Mouse (Mus musculus) midbrain, embryonic 16.5 days (tissue): ENCODE measurements around the gene Sel1l. TPM values are rescaled to one million over a fixed set of nuclear protein-coding genes. Genes with fewer than 3 reads are reported as not detected.

Experiments used
- ATAC-seq: fragments of 200-750 bp; cut with Nextera tagmentation; 2 replicates; pipeline ENCODE4 v1.8.0; 2017; ENCODE audit warnings: moderate TSS enrichment
- H3K27ac ChIP-seq: fragments of 300-500 bp; sonication (generic); 2 replicates; pipeline ENCODE4 v1.5.1; 2014; ENCODE audit warnings: mild to moderate bottlenecking, low read length, mixed read lengths
- H3K27me3 ChIP-seq: fragments of 300-500 bp; sonication (generic); 2 replicates; pipeline ENCODE4 v1.6.1; 2014; ENCODE audit warnings: low read depth, low read length, mixed read lengths; ENCODE audit not compliant: control insufficient read depth, insufficient read depth
- H3K36me3 ChIP-seq: fragments of 300-500 bp; sonication (generic); 2 replicates; pipeline ENCODE4 v1.6.1; 2014; ENCODE audit warnings: mild to moderate bottlenecking, low read length, moderate library complexity, mixed read lengths; ENCODE audit not compliant: control insufficient read depth, insufficient read depth
- H3K4me1 ChIP-seq: fragments of 300-500 bp; sonication (generic); 2 replicates; pipeline ENCODE4 v1.6.1; 2014; ENCODE audit warnings: mild to moderate bottlenecking, low read length, mixed read lengths; ENCODE audit not compliant: control insufficient read depth, insufficient read depth
- H3K4me2 ChIP-seq: fragments of 300-500 bp; sonication (generic); 2 replicates; pipeline ENCODE4 v1.6.1; 2014; ENCODE audit warnings: mild to moderate bottlenecking, low read length, mixed read lengths
- H3K4me3 ChIP-seq: fragments of 300-500 bp; sonication (generic); 2 replicates; pipeline ENCODE4 v1.5.1; 2014; ENCODE audit warnings: low read depth, mild to moderate bottlenecking, low read length, moderate library complexity, mixed read lengths
- H3K9ac ChIP-seq: fragments of 300-500 bp; sonication (generic); 2 replicates; pipeline ENCODE4 v1.6.1; 2014; ENCODE audit warnings: low read depth, low read length, mixed read lengths
- H3K9me3 ChIP-seq: fragments of 300-500 bp; sonication (generic); replicated peaks from 2 replicates; pipeline ENCODE4 v1.6.1; 2014; ENCODE audit warnings: mild to moderate bottlenecking, low read length, mixed read lengths; ENCODE audit not compliant: control insufficient read depth, poor library complexity, severe bottlenecking
- WGBS: fragments of 180-500 bp; shearing (Covaris S2); extraction: QIAGEN DNeasy Blood & Tissue Kit; methylation state at CpG from one replicate; pipeline ENCODE4 v1.1.7; 2014; 5-methylcytosine and 5-hydroxymethylcytosine counted together
- polyA plus RNA-seq: library from polyadenylated mRNA; unstranded; fragments of >200 nt; fragmentation: Nextera tagmentation; extraction: Ambion mirVana; gene quantifications from 2 replicates; pipeline ENCODE4 v1.2.1, GENCODE M21; 2015

Sel1l gene
- polyA plus RNA-seq, 1 experiment from 2014 or later = 103 TPM

GRCm38 (mm10) chr12:91854330-91854729 lies 5.4 kb upstream of the Sel1l start:
- no peak overlapping the region for H3K27ac ChIP-seq
- H3K4me2 ChIP-seq = no peak overlapping the region
- no peak for ATAC-seq
- 75% methylated on average over 8 of the region's 8 CpGs for whole genome bisulfite sequencing
- no peaks in the 10 kb centered on the region for H3K36me3 ChIP-seq
- H3K4me1 ChIP-seq = no peaks in the 10 kb centered on the region
- H3K27me3 ChIP-seq = no peaks in the 10 kb centered on the region
- H3K9ac ChIP-seq = no peak overlapping the region
- H3K4me3 ChIP-seq = no peak overlapping the region
- H3K9me3 ChIP-seq = no peaks in the 10 kb centered on the region

- H3K4me1 ChIP-seq = peaks cover 21% of the 10 kb centered on the region
- no peaks in the 10 kb centered on the region for H3K36me3 ChIP-seq
- peak overlapping the region; percentile 72 for H3K27ac ChIP-seq
- peak overlapping the region; percentile 80 for H3K4me3 ChIP-seq
- peak overlapping the region; percentile 94 for H3K4me2 ChIP-seq
- ATAC-seq = peak; percentile 70
- WGBS = 5% methylated on average over 33 of the region's 33 CpGs
- H3K9ac ChIP-seq = peak overlapping the region; percentile 85
- H3K27me3 ChIP-seq = no peaks in the 10 kb centered on the region
- H3K9me3 ChIP-seq = no peaks in the 10 kb centered on the region
Measured at GRCm38 (mm10) chr12:91848394-91849044, 438 bp downstream of the Sel1l start.

- H3K4me1 ChIP-seq = peaks cover 21% of the 10 kb centered on the region
- 92% methylated on average over 6 of the region's 6 CpGs for WGBS
Measured at GRCm38 (mm10) chr12:91846038-91846437, 2.9 kb downstream of the Sel1l start.

GRCm38 (mm10) chr12:91845393-91845792 lies 3.6 kb downstream of the Sel1l start:
- H3K4me2 ChIP-seq = no peak overlapping the region
- H3K9ac ChIP-seq = no peak overlapping the region
- H3K4me3 ChIP-seq = no peak overlapping the region
- H3K36me3 ChIP-seq = peaks cover 9% of the 10 kb centered on the region
- ATAC-seq = no peak
- no peaks in the 10 kb centered on the region for H3K27me3 ChIP-seq
- 66% methylated on average over 9 of the region's 9 CpGs for WGBS
- H3K9me3 ChIP-seq = no peaks in the 10 kb centered on the region
- H3K4me1 ChIP-seq = peaks cover 21% of the 10 kb centered on the region
- no peak overlapping the region for H3K27ac ChIP-seq

More at GRCm38 (mm10) chr12:91846038-91846437, 2.9 kb downstream of the Sel1l start:
- no peaks in the 10 kb centered on the region for H3K27me3 ChIP-seq
- no peaks in the 10 kb centered on the region for H3K9me3 ChIP-seq
- H3K9ac ChIP-seq = no peak overlapping the region
- no peak for ATAC-seq
- H3K27ac ChIP-seq = no peak overlapping the region
- no peak overlapping the region for H3K4me2 ChIP-seq
- H3K36me3 ChIP-seq = peaks cover 2% of the 10 kb centered on the region; the same call in 1 of the 2 replicates
- no peak overlapping the region for H3K4me3 ChIP-seq

- Histone ChIP-seq H3K4me1 (peaks cover 21% of the 10 kb centered on the region), H3K27me3 (no peaks in the 10 kb centered on the region), H3K9ac (no peak overlapping the region), H3K9me3 (no peaks in the 10 kb centered on the region), H3K4me3 (no peak overlapping the region), H3K27ac (no peak overlapping the region), H3K36me3 (peaks cover 15% of the 10 kb centered on the region), H3K4me2 (no peak overlapping the region)
- WGBS = 61% methylated on average over 4 of the region's 4 CpGs
- no peak for ATAC-seq
Measured at GRCm38 (mm10) chr12:91844542-91844941, 4.4 kb downstream of the Sel1l start.

GRCm38 (mm10) chr12:91843888-91844287 lies 5.1 kb downstream of the Sel1l start:
- H3K27me3 ChIP-seq = no peaks in the 10 kb centered on the region
- ATAC-seq = no peak
- H3K4me2 ChIP-seq = no peak overlapping the region

GRCm38 (mm10) chr12:91841714-91842113 lies 7.2 kb downstream of the Sel1l start:
- WGBS = 96% methylated on average over 6 of the region's 6 CpGs
- no peak overlapping the region for H3K4me2 ChIP-seq
- H3K4me1 ChIP-seq = peaks cover 6% of the 10 kb centered on the region; the same call in 1 of the 2 replicates
- H3K27ac ChIP-seq = no peak overlapping the region
- no peaks in the 10 kb centered on the region for H3K9me3 ChIP-seq
- H3K27me3 ChIP-seq = no peaks in the 10 kb centered on the region
- H3K4me3 ChIP-seq = no peak overlapping the region
- no peak overlapping the region for H3K9ac ChIP-seq
- H3K36me3 ChIP-seq = peaks cover 30% of the 10 kb centered on the region
- ATAC-seq = no peak

More at GRCm38 (mm10) chr12:91843888-91844287, 5.1 kb downstream of the Sel1l start:
- H3K4me3 ChIP-seq = no peak overlapping the region
- 95% methylated on average over 13 of the region's 13 CpGs for whole genome bisulfite sequencing
- H3K4me1 ChIP-seq = peaks cover 21% of the 10 kb centered on the region
- H3K27ac ChIP-seq = no peak overlapping the region
- H3K9me3 ChIP-seq = no peaks in the 10 kb centered on the region
- H3K9ac ChIP-seq = no peak overlapping the region
- peaks cover 19% of the 10 kb centered on the region for H3K36me3 ChIP-seq

GRCm38 (mm10) chr12:91838261-91838660 lies 10.7 kb downstream of the Sel1l start:
- no peak for ATAC-seq
- Histone ChIP-seq H3K4me3 (no peak overlapping the region), H3K4me2 (no peak overlapping the region), H3K36me3 (peaks cover 37% of the 10 kb centered on the region), H3K4me1 (no peaks in the 10 kb centered on the region), H3K9me3 (no peaks in the 10 kb centered on the region), H3K9ac (no peak overlapping the region), H3K27ac (no peak overlapping the region), H3K27me3 (no peaks in the 10 kb centered on the region)
- WGBS = 92% methylated on average over 7 of the region's 7 CpGs

- Histone ChIP-seq H3K4me1 (no peaks in the 10 kb centered on the region), H3K4me3 (no peak overlapping the region), H3K9ac (no peak overlapping the region), H3K9me3 (no peaks in the 10 kb centered on the region), H3K27me3 (no peaks in the 10 kb centered on the region), H3K27ac (no peak overlapping the region), H3K4me2 (no peak overlapping the region), H3K36me3 (peaks cover 41% of the 10 kb centered on the region)
- ATAC-seq = no peak
- WGBS = 92% methylated on average over 7 of the region's 7 CpGs
Measured at GRCm38 (mm10) chr12:91837401-91838065, 11.4 kb downstream of the Sel1l start.
